Mouse (Mus musculus): ENCODE measurements around the gene Rbm14.

- TF ChIP-seq CTCF (conservative IDR thresholded peaks at IDR 0.05; ENCODE audit: insufficient read depth, insufficient read length, low read depth, low read length) = no peak
- TF ChIP-seq POLR2A (IDR thresholded peaks at IDR 0.05; ENCODE audit: low read depth, low read length) = no peak
Measured at GRCm38 (mm10) chr19:4810309-4810708, 1.1 kb downstream of the Rbm14 start.

Measured in kidney, adult 2 months (tissue).